Mouse (Mus musculus) heart, adult 2 months (tissue): ENCODE measurements around the gene Sap30.

Experiments used
- CTCF ChIP-seq: fragments of 200-600 bp; IDR thresholded peaks from 2 replicates; pipeline ENCODE4 v1.8.1; 2022; ENCODE audit warnings: antibody characterized with exemption, mild to moderate bottlenecking, moderate library complexity
- EP300 ChIP-seq: fragments of 200-500 bp; IDR thresholded peaks from 2 replicates; pipeline ENCODE4 v1.6.1; 2011; ENCODE audit warnings: low read depth, low read length, control low read depth; ENCODE audit not compliant: insufficient read depth
- POLR2A ChIP-seq: fragments of 200-500 bp; IDR thresholded peaks from 2 replicates; pipeline ENCODE4 v1.6.1; 2011; ENCODE audit warnings: mild to moderate bottlenecking, low read depth, low read length, control low read depth; ENCODE audit not compliant: insufficient read depth

DNA sequence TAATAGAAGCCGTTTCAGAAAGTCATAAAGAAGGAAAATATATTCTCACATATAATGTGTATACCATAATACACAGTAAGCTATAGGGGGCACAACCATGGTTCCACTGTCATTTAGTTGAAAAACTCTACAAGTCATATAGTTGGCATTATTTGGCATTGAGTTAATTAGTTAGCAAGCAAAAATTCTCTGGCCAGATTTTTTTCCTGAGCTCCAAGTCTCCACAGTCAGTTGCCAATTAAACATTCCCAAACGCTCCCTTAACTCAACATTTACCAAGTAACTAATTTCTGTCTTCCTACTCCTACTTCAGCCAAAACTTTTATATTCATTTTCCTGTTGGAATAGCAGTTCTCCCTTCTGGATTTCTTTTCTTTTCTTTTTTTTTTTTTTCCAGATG is 34.3 kb downstream of the Sap30 start:
- TF ChIP-seq CTCF (no peak), POLR2A (no peak), EP300 (no peak)
